Mouse (Mus musculus) neural tube, embryonic 11.5 days (tissue): Measurements from ENCODE around the gene Cask. TPM values are rescaled to one million over a fixed set of nuclear protein-coding genes. Genes with fewer than 3 reads are reported as not detected.

Experiments
- ATAC-seq: fragments of 200-750 bp; cut with Nextera tagmentation; 2 replicates; pipeline ENCODE4 v1.8.0; 2017; ENCODE audit warnings: moderate number of reproducible peaks, mild to moderate bottlenecking, moderate TSS enrichment, moderate library complexity; ENCODE audit not compliant: insufficient read depth, low FRiP score, low TSS enrichment
- DNase-seq: peaks from one replicate; pipeline ENCODE4 v3.0.0-alpha.2; 2015; ENCODE audit warnings: low spot score
- H3K27ac ChIP-seq: fragments of 300-500 bp; sonication (generic); 2 replicates; pipeline ENCODE4 v1.5.1; 2014; ENCODE audit warnings: low read depth, mild to moderate bottlenecking, low read length
- H3K27me3 ChIP-seq: fragments of 300-500 bp; sonication (generic); 2 replicates; pipeline ENCODE4 v1.6.1; 2014; ENCODE audit warnings: mild to moderate bottlenecking, low read length, mixed read lengths; ENCODE audit not compliant: control insufficient read depth, insufficient read depth
- H3K36me3 ChIP-seq: fragments of 300-500 bp; sonication (generic); 2 replicates; pipeline ENCODE4 v1.6.1; 2014; ENCODE audit warnings: mild to moderate bottlenecking, low read length, moderate library complexity, mixed read lengths; ENCODE audit not compliant: control insufficient read depth, insufficient read depth
- H3K4me1 ChIP-seq: fragments of 300-500 bp; sonication (generic); 2 replicates; pipeline ENCODE4 v1.6.1; 2014; ENCODE audit warnings: low read length, mixed read lengths; ENCODE audit not compliant: control insufficient read depth, insufficient read depth
- H3K4me2 ChIP-seq: fragments of 300-500 bp; sonication (generic); 2 replicates; pipeline ENCODE4 v1.6.1; 2014; ENCODE audit warnings: low read depth, mild to moderate bottlenecking, moderate library complexity
- H3K4me3 ChIP-seq: fragments of 300-500 bp; sonication (generic); 2 replicates; pipeline ENCODE4 v1.5.1; 2014; ENCODE audit warnings: low read depth, low read length
- H3K9ac ChIP-seq: fragments of 300-500 bp; sonication (generic); 2 replicates; pipeline ENCODE4 v1.6.1; 2014; ENCODE audit warnings: mild to moderate bottlenecking, low read length
- H3K9me3 ChIP-seq: fragments of 300-500 bp; sonication (generic); 2 replicates; pipeline ENCODE4 v1.6.1; 2016; ENCODE audit warnings: low read length; ENCODE audit not compliant: control insufficient read depth
- WGBS: fragments of 180-500 bp; shearing (Covaris S2); extraction: QIAGEN DNeasy Blood & Tissue Kit; methylation state at CpG from one replicate; pipeline ENCODE4 v1.1.7; 2014; 5-methylcytosine and 5-hydroxymethylcytosine counted together
- polyA plus RNA-seq: library from polyadenylated mRNA; unstranded; fragments of >200 nt; fragmentation: Nextera tagmentation; extraction: Ambion mirVana; gene quantifications from 2 replicates; pipeline ENCODE4 v1.2.1, GENCODE M21; 2014

The Cask gene
- 27.1 and 33.0 TPM in 2 replicates for polyA plus RNA-seq

DNA sequence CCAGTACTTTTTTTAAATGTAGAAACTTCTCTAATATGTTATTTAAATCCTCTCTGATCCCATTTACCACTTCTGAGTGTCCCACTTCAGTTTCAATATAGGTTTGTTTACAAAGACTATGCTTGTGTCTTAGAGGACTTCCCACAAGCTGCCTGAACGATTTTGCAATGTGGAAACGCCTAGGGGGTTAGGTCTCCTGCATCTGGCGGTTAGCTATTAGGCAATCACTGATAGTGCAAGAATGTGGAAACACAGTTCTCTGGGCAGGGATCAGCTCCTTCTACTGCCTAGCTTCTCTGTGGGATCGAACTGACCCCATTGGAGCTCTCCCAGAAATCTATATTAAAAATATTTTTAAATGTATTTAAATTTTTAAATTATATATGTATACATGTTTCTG, at the start of gene Cask:
Gene Cask, minus strand, starts transcription at position 83 of the 400 bp plus-strand sequence.
- WGBS: 57% methylated on average over 4 of the region's 4 CpGs
- Histone ChIP-seq H3K4me3 (no peak within 1 kb of the TSS), H3K4me1 (no peaks in the 10 kb centered on the region), H3K4me2 (no peak within 1 kb of the TSS), H3K27me3 (no peaks in the 10 kb centered on the region), H3K9me3 (no peaks in the 10 kb centered on the region), H3K36me3 (no peaks in the 10 kb centered on the region), H3K27ac (no peak within 1 kb of the TSS), H3K9ac (no peak within 1 kb of the TSS)
- no peak for ATAC-seq
- no peak for DNase-seq

DNA sequence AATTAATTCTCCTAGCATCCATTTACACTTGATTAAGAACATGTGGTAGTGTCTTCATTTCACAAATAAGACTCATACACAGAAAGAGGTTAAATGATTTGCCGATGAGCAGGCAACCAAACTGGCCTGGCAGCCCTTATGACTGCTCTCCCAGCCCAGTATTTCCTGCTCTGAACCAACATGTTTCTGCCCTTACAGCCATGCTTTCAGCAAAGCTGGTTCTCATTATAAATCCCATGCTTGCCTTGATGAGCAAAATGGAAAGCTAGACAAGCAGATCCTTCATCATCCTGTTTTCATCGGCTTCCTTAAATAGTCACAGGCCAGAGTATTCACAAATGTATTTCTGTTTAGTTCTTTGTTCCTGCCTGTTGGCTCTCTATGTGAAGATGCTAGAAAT, 38.8 kb upstream of the Cask start:
- Histone ChIP-seq H3K27me3 (no peaks in the 10 kb centered on the region), H3K27ac (no peak overlapping the region), H3K4me1 (no peaks in the 10 kb centered on the region), H3K36me3 (no peaks in the 10 kb centered on the region), H3K9ac (no peak overlapping the region), H3K4me2 (no peak overlapping the region), H3K4me3 (no peak overlapping the region), H3K9me3 (no peaks in the 10 kb centered on the region)
- DNase-seq: no peak
- ATAC-seq: no peak
- WGBS: 69% methylated on average over 2 of the region's 2 CpGs

DNA sequence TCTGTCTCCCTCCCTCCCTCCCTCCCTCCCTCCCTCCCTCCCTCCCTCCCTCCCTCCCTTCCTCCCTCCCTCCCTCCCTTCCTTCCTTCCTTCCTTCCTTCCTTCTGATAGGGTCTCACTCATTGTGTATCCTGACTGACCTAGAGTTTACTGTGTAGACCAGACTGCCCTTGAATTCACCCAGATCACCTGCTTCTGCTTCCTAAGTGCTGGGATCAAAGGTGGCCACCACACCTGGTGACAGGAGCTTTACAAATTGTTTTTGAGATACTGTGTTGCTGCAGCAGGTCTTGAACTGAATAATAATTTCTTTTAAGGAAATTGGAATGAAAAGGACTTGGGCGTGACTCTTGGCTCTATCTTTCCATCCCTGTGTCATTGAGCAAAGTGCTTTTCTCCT, 33.2 kb upstream of the Cask start:
- H3K4me3 ChIP-seq: no peak overlapping the region
- no peaks in the 10 kb centered on the region for H3K36me3 ChIP-seq
- H3K27me3 ChIP-seq: no peaks in the 10 kb centered on the region
- no peak overlapping the region for H3K9ac ChIP-seq
- ATAC-seq (no peak), DNase-seq (no peak)
- no peaks in the 10 kb centered on the region for H3K4me1 ChIP-seq
- 90% methylated on average over 1 of the region's 1 CpGs for WGBS
- H3K27ac ChIP-seq: no peak overlapping the region
- no peak overlapping the region for H3K4me2 ChIP-seq
- no peaks in the 10 kb centered on the region for H3K9me3 ChIP-seq

DNA sequence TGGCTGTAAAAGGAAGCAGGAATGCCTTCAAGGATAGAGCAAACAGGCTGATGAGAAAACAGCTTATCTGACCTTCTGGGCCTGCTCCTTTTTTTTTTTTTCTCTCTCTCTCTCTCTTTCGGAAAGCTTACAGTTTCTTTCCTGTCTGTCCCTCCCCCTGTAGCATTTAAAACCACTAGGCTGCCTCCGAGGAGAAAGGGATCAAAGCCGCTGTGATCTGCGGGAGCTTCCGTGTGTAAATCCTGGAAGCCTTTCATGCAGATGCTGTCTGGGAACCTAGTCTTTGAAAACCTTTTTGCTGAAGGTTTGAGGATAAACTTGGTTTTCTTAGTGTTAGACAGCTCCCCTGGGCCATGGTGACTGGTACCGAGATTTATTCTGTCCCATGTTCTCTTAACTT, 30.8 kb upstream of the Cask start:
- Histone ChIP-seq H3K27ac (no peak overlapping the region), H3K4me2 (no peak overlapping the region), H3K4me3 (no peak overlapping the region), H3K9ac (no peak overlapping the region), H3K9me3 (no peaks in the 10 kb centered on the region), H3K36me3 (no peaks in the 10 kb centered on the region), H3K27me3 (no peaks in the 10 kb centered on the region), H3K4me1 (no peaks in the 10 kb centered on the region)
- DNase-seq: no peak
- ATAC-seq: no peak
- WGBS: 13% methylated on average over 6 of the region's 6 CpGs

DNA sequence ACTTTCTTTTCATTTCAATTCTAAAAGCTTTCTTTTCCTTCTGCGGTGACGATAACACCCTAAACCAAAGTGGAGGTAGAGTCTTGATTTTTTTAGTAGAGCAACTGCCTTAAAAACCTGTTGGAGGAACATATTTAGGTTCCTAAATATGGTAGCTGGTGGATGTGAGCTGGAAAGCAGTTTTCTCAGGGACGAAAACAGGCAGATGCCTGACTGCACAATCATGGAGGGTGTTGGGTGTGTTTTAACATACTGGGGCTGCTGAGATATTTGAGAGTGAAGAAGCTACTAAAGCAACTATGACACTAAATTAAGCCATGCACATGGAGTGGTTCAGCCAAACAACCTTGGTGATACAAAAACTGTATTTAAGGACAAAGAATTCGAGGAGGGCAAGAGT, 9.0 kb upstream of the Cask start:
- H3K4me1 ChIP-seq: no peaks in the 10 kb centered on the region
- WGBS: 88% methylated on average over 4 of the region's 4 CpGs

DNA sequence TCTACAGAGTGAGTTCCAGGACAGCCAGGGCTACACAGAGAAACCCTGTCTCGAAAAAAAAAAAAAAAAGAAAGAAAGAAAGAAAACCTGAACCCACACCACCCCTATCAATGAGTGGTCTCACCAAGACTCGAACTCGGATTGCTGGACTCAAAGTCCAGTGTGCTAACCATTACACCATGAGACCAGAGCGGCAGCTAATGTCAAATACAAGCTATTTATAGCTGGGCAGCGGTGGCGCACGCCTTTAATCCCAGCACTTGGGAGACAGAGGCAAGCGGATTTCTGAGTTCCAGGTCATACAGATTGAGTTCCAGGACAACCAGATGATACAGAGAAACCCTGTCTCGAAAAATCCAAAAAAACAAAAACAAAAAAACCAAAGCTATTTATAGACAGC, 7.9 kb upstream of the Cask start:
- Histone ChIP-seq H3K36me3 (no peaks in the 10 kb centered on the region), H3K4me3 (no peak overlapping the region), H3K9me3 (no peaks in the 10 kb centered on the region), H3K27me3 (no peaks in the 10 kb centered on the region), H3K4me1 (no peaks in the 10 kb centered on the region), H3K4me2 (no peak overlapping the region), H3K27ac (no peak overlapping the region), H3K9ac (no peak overlapping the region)
- no peak for DNase-seq
- no peak for ATAC-seq
- WGBS: 80% methylated on average over 9 of the region's 9 CpGs

More for the DNA sequence above, 9.0 kb upstream of the Cask start:
- DNase-seq (no peak), ATAC-seq (no peak)
- no peak overlapping the region for H3K4me3 ChIP-seq
- H3K9ac ChIP-seq: no peak overlapping the region
- H3K27ac ChIP-seq: no peak overlapping the region
- H3K27me3 ChIP-seq: no peaks in the 10 kb centered on the region
- H3K36me3 ChIP-seq: no peaks in the 10 kb centered on the region
- H3K9me3 ChIP-seq: no peaks in the 10 kb centered on the region
- H3K4me2 ChIP-seq: no peak overlapping the region

DNA sequence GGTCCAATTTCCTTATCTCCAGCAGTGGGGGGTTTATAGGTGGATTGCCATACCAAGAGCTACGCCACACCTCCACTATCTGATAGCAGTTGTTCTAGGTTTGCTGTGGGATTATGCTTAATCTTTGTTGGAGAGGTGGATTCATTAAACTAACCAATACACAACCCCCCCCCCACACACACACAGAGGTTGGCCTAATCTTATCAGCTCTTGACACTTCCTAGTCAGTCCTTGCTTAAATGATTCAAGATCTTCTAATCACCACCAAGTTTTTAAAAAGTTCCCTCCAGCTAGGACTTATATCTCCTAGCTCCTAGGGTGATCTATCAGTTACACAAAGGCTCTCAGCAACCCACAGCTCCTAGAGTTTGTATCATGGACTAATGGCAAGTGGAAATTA, 2.7 kb downstream of the Cask start:
- no peak overlapping the region for H3K4me3 ChIP-seq
- no peak overlapping the region for H3K4me2 ChIP-seq
- no peak for DNase-seq
- H3K9me3 ChIP-seq: no peaks in the 10 kb centered on the region
- WGBS: 94% methylated on average over 1 of the region's 1 CpGs
- H3K27me3 ChIP-seq: no peaks in the 10 kb centered on the region
- H3K36me3 ChIP-seq: no peaks in the 10 kb centered on the region
- H3K27ac ChIP-seq: no peak overlapping the region
- H3K9ac ChIP-seq: no peak overlapping the region
- no peaks in the 10 kb centered on the region for H3K4me1 ChIP-seq
- ATAC-seq: no peak

DNA sequence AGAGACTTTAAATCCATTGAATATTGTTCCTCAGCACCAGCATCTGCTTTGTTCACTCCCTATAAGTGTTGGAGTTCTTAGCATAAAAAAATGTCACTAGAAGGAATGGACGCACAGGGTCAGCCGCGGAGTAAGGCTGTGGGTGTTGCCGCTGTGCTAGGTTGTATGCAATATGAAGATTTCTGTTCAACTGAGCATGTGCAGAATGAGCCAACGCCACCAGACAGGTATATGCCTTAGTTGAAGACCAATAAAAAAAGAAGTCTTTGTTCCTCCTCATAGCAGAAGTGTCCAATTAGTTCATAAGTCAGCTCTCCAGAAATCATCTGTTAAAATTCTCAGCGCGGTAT, 3.7 kb downstream of the Cask start:
- H3K36me3 ChIP-seq: no peaks in the 10 kb centered on the region
- peak overlapping the region; percentile 42 for H3K4me2 ChIP-seq
- H3K9me3 ChIP-seq: no peaks in the 10 kb centered on the region
- H3K4me1 ChIP-seq: no peaks in the 10 kb centered on the region
- H3K4me3 ChIP-seq: peak overlapping the region; percentile 56
- H3K27ac ChIP-seq: peak overlapping the region; percentile 60; the same call in 1 of the 2 replicates
- no peaks in the 10 kb centered on the region for H3K27me3 ChIP-seq
- DNase-seq (no peak), ATAC-seq (0 out of 2 replicates have a peak, but pooled peaks have one; percentile 42)
- peak overlapping the region; percentile 52; the same call in 1 of the 2 replicates for H3K9ac ChIP-seq
- 23% methylated on average over 7 of the region's 7 CpGs for WGBS

DNA sequence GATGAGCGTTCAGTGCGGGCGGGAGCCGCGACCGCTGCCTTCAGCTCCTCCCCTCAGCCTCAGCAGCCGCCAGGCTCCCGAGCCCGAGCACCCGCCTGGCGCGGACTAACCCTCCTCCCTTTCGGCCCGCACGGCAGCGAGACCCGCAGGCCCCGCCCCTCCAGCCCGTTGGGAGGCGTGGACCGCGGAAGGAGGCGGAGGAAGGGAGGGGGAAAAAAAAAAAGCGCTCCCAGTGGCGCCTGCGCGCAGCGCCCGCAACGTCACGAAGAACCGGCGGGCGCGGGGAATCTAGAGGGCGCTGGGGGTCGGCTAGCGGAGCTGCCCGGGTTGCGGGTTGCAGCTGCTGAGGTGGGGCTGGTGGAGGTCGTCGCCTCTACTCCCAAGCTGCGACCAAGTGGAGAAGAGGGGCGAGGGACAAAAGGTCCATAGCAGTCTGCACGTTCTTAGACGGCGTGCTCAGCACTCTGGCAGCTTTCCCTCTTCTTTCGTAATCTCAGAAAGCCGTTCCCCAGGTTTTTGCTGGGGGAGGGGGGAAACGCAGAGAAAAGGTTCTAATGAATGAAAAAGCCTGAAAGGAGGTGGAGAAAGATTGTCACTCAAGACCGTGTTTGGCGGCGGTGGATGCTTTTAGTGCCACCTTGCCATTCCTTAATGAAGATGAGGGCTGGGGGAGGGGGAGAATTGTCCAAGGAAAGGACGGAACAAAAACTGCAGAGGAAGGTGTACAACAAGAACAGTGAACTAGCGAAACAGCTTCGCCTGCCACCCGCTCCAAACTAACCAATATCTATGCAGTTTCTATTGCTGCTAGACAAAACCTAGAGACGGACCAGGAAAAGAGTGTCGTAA, 4.3 kb downstream of the Cask start:
- Histone ChIP-seq H3K9me3 (no peaks in the 10 kb centered on the region), H3K4me1 (no peaks in the 10 kb centered on the region), H3K4me3 (peak overlapping the region; percentile 56), H3K27ac (peak overlapping the region; percentile 94), H3K36me3 (no peaks in the 10 kb centered on the region), H3K27me3 (no peaks in the 10 kb centered on the region), H3K9ac (peak overlapping the region; percentile 72), H3K4me2 (peak overlapping the region; percentile 42)
- peak; percentile 89 for ATAC-seq
- peak; percentile 93 for DNase-seq
- 22% methylated on average over 44 of the region's 59 CpGs for WGBS
